ENCODE assay signal across 8 mouse cellular contexts in genomic region chr17:24839842-24840241, GRCm38 (mm10). TPM values are rescaled to one million over a fixed set of nuclear protein-coding genes. Genes with fewer than 3 reads are reported as not detected.
A peak's percentile ranks its signal among the peaks of the same experiment; 100 is the strongest.
DNase-seq lines count a peak whose midpoint lies in the region; ATAC-seq and TF ChIP-seq lines count a peak whose summit lies in the region.

TSS of gene Hagh (plus strand) at chr17:24840143.

- 74% methylated on average over 8 of the region's 8 CpGs for WGBS in spleen, adult 2 months
- 48% methylated on average over 8 of the region's 8 CpGs for WGBS in embryonic facial prominence, embryonic 15.5 days
- WGBS in heart, embryonic 15.5 days = 45% methylated on average over 8 of the region's 8 CpGs
- 78% methylated on average over 8 of the region's 8 CpGs for WGBS in neural tube, embryonic 13.5 days

- peaks cover 1% of the 10 kb centered on the region for H3K27me3 ChIP-seq in spleen, adult 2 months (ENCODE audit: control insufficient read depth, insufficient read depth, low read length)
- H3K27me3 ChIP-seq in embryonic facial prominence, embryonic 15.5 days = peaks cover 18% of the 10 kb centered on the region
- H3K27me3 ChIP-seq in heart, embryonic 15.5 days = peaks cover 17% of the 10 kb centered on the region
- H3K27me3 ChIP-seq in neural tube, embryonic 13.5 days = peaks cover 42% of the 10 kb centered on the region

- no peaks in the 10 kb centered on the region for H3K36me3 ChIP-seq in spleen, adult 2 months (ENCODE audit: control insufficient read depth, insufficient read depth, low read length)
- H3K36me3 ChIP-seq in embryonic facial prominence, embryonic 15.5 days = no peaks in the 10 kb centered on the region
- H3K36me3 ChIP-seq in heart, embryonic 15.5 days = no peaks in the 10 kb centered on the region
- no peaks in the 10 kb centered on the region for H3K36me3 ChIP-seq in neural tube, embryonic 13.5 days

- no peak for TF ChIP-seq POLR2A in spleen, adult 2 months (IDR thresholded peaks at IDR 0.05; ENCODE audit: low read depth, low read length)

- no peak within 1 kb of the TSS for H3K27ac ChIP-seq in spleen, adult 2 months (ENCODE audit: insufficient read depth, low read length)
- H3K27ac ChIP-seq in embryonic facial prominence, embryonic 15.5 days (replicated peaks) = peak within 1 kb of the TSS; percentile 70
- H3K27ac ChIP-seq in heart, embryonic 15.5 days = no peak within 1 kb of the TSS
- no peak within 1 kb of the TSS for H3K27ac ChIP-seq in neural tube, embryonic 13.5 days (replicated peaks)

- H3K9ac ChIP-seq in embryonic facial prominence, embryonic 15.5 days = no peak within 1 kb of the TSS
- H3K9ac ChIP-seq in heart, embryonic 15.5 days = no peak within 1 kb of the TSS
- no peak within 1 kb of the TSS for H3K9ac ChIP-seq in neural tube, embryonic 13.5 days

- H3K9me3 ChIP-seq in embryonic facial prominence, embryonic 15.5 days (replicated peaks) = no peaks in the 10 kb centered on the region
- H3K9me3 ChIP-seq in heart, embryonic 15.5 days (replicated peaks) = no peaks in the 10 kb centered on the region
- H3K9me3 ChIP-seq in neural tube, embryonic 13.5 days = no peaks in the 10 kb centered on the region

- no peak within 1 kb of the TSS for H3K4me3 ChIP-seq in spleen, adult 2 months (ENCODE audit: extremely low read depth, insufficient read depth, insufficient read length)
- H3K4me3 ChIP-seq in embryonic facial prominence, embryonic 15.5 days (replicated peaks) = no peak within 1 kb of the TSS
- no peak within 1 kb of the TSS for H3K4me3 ChIP-seq in heart, embryonic 15.5 days
- no peak within 1 kb of the TSS for H3K4me3 ChIP-seq in neural tube, embryonic 13.5 days

- intact Hi-C loops in left cerebral cortex, postnatal 36 days (cut with DNase I) = no loop called here

- DNase-seq in spleen, adult 2 months (ENCODE audit: low read depth in 1 of 2, low spot score in 2 of 2) = no peak
- no peak for DNase-seq in spleen, postnatal 14 days (ENCODE audit: low spot score in 2 of 2)
- DNase-seq in left cerebral cortex, postnatal 36 days (ENCODE audit: low spot score in 2 of 2) = no peak
- no peak for DNase-seq in right cerebral cortex, adult 18-20 months
- DNase-seq in cerebellum, postnatal 10 days = no peak

- TF ChIP-seq CTCF in spleen, adult 2 months (IDR thresholded peaks at IDR 0.05; ENCODE audit: extremely low read depth, insufficient read depth, insufficient read length, insufficient replicate concordance) = no peak

- no peak; the same call in 1 of the 2 replicates for ATAC-seq in embryonic facial prominence, embryonic 15.5 days (ENCODE audit: insufficient number of reproducible peaks, low FRiP score, low TSS enrichment, low read depth)
- ATAC-seq in heart, embryonic 15.5 days (replicated peaks; ENCODE audit: insufficient number of reproducible peaks, insufficient read depth, low FRiP score, low read depth) = no peak
- ATAC-seq in neural tube, embryonic 13.5 days (ENCODE audit: low read depth) = no peak

- H3K4me2 ChIP-seq in embryonic facial prominence, embryonic 15.5 days (replicated peaks) = peak within 1 kb of the TSS; percentile 10; the same call in 1 of the 2 replicates
- H3K4me2 ChIP-seq in heart, embryonic 15.5 days = no peak within 1 kb of the TSS
- H3K4me2 ChIP-seq in neural tube, embryonic 13.5 days = no peak within 1 kb of the TSS

- H3K4me1 ChIP-seq in spleen, adult 2 months (ENCODE audit: control insufficient read depth, insufficient read depth, insufficient read length) = no peaks in the 10 kb centered on the region
- no peaks in the 10 kb centered on the region for H3K4me1 ChIP-seq in embryonic facial prominence, embryonic 15.5 days
- H3K4me1 ChIP-seq in heart, embryonic 15.5 days (replicated peaks) = 0 out of 2 replicates have a peak, but pooled peaks cover 2% of the 10 kb centered on the region
- H3K4me1 ChIP-seq in neural tube, embryonic 13.5 days (replicated peaks) = no peaks in the 10 kb centered on the region

RNA-seq across cellular contexts. Expression of gene Hagh, which starts in this region (rescaled TPM):
- 142 and 147 TPM in 2 replicates for polyA plus RNA-seq in spleen, adult 2 months (2012; rRNA removed)
- polyA plus RNA-seq in embryonic facial prominence, embryonic 15.5 days (2015; fragmentation: Nextera tagmentation; extraction: Ambion mirVana) = 47.0 and 47.3 TPM in 2 replicates
- 56.7 TPM in 2 replicates for polyA plus RNA-seq in heart, embryonic 15.5 days (2015; fragmentation: Nextera tagmentation; extraction: Ambion mirVana)
- total RNA-seq in left cerebral cortex, postnatal 36 days (2021) = 100 to 1,000 TPM; 134 to 153 TPM
- polyA plus RNA-seq in neural tube, embryonic 13.5 days (2015; fragmentation: Nextera tagmentation; extraction: Ambion mirVana) = 55.7 and 59.0 TPM in 2 replicates
